Mouse (Mus musculus) embryonic stem cell, embryonic (primary cell): ENCODE data around the gene Slc11a1.

Experiments used
- CTCF ChIA-PET, 4 experiments: fragments of 300-600 bp in 2 of 4; fragments of 350-600 bp in 2 of 4; sonication (Branson Sonifier 250); formaldehyde crosslinking; loops; one replicate each; lab custom pipeline; 2022; ENCODE audit warnings: inconsistent platforms in 2 of 4; lab: Charles Lee
- POLR2A ChIA-PET, 4 experiments: fragments of 300-600 bp in 2 of 4; fragments of 350-600 bp in 2 of 4; sonication (Branson Sonifier 250); formaldehyde crosslinking; loops; one replicate each; lab custom pipeline; 2022; ENCODE audit warnings: antibody characterized with exemption in 4 of 4, inconsistent platforms in 1 of 4; lab: Charles Lee

The Slc11a1 gene

DNA sequence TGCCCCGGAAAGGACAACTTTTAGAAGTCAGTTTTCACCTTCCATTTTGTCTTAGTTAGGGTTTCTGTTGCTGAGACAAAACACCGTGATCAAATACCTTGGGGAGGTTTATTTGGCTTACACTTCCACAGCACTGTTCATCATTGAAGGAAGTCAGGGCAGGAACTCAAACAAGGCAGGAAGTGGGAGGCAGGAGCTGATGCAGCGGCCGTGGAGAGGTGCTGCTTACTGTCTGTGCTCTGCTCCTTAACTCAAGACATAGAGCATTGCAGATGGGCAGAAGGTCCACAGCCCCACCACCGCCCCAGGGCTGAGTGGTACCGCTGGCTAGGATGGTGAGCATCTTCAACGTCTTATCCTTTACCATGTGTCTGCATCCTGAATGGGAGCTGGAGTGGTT lies 33.1 kb upstream of the Slc11a1 start:
- ChIA-PET POLR2A (interaction anchor here in 2 of 4 experiments (0.5 to 3.0 kb wide), 5 partner anchors 9 to 82 kb away, joined by 3 to 13 read pairs (median 3); partner anchors contain the start of gene Catip (in 1 of the 2)), CTCF (interaction anchor here in 1 of 4 experiments (0.6 kb wide), 2 partner anchors 118 to 1110 kb away, joined by 3 read pairs; no protein-coding TSS in a partner anchor)

DNA sequence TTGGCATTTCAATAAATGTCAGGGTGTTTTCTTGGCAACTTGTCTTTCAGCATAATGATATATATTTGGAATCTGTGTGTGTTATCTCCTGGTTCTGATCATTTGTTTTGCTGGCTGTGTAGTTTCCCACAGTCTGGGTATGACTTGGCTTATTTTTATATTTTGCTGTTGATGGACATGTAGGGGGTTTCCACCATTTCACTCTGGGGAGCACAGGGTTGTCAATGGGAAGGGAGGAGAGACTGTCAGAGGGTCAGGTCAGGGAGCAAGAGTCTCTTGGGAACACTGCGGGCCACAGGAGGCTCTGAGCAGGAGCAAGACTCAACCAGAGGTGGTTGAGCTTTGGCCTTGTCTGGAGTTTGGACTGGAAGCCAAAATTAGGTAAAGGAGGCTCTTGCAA lies 32.7 kb upstream of the Slc11a1 start:
- ChIA-PET POLR2A (interaction anchor here in 2 of 4 experiments (1.4 to 3.0 kb wide), 2 partner anchors 10 to 20 kb away, joined by 4 to 13 read pairs; partner anchors contain the start of gene Catip (in 1 of the 2)), CTCF (no interaction called here)

DNA sequence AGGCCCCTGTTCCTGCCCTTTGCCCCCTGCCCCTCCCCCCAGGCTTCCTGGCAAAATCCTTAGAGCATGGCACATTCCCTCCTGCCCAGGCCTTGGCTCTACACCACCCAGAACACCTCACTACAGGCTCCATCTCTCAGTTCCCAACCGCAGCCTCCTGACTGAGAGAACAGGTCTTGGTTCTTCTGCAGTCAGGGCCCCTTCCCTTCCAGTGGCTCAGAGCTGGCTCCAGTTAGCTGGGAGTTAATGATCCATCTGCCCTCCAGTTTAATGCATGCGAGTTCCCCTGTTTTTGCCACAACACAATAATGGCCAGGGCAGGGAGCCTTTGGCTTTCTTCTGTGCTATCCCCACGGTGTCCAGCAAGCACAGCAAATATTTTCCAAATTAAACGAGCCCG lies 31.8 kb upstream of the Slc11a1 start:
- CTCF ChIA-PET: no interaction called here
- POLR2A ChIA-PET: interaction anchor here in 1 of 4 experiments (3.0 kb wide), 1 partner anchor 10 kb away, joined by 13 read pairs; no protein-coding TSS in a partner anchor

DNA sequence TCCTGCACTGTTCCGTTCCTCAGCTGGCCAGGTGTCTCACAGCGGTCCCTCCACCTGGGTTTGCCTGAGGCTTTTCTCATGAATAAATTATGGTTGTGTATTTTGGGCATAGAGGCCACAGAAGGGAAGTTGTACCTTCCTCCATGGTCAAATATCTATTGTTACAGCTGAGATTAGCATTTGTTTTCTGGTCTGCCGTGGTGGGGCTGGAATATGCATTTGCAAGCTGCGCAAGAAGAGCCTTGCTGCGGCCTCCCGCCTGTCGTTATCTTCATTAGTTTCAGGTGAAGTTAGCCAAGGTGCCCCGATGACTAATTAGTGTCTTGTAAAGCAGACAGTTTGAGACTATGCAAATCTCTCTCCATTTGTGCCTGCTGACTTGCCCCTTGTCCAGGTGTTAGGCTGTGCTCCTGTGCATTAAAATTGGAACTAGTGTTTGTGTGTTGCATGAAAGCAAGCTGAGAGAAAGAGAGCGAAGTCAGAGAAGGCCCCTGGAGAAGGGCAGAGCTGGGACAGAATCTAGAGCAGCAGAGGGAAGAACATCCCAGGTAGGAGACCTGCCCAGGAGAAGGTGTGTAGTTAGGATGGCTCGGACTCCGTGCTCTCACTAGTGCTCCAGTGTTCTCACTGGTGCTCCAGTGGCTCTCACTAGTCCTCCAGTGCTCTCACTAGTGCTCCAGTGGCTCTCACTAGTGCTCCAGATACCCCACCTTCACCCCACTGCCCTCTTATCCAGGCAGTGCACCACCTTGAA lies 30.7 kb upstream of the Slc11a1 start:
- ChIA-PET POLR2A (interaction anchor here in 2 of 4 experiments (0.9 to 1.8 kb wide), 6 partner anchors 9 to 138 kb away, joined by 3 to 8 read pairs (median 5); no protein-coding TSS in a partner anchor), CTCF (interaction anchor here in 1 of 4 experiments (1.1 kb wide), 1 partner anchor 1404 kb away, joined by 4 read pairs; no protein-coding TSS in a partner anchor)

GRCm38 (mm10) chr1:74351185-74351769 lies 23.7 kb upstream of the Slc11a1 start:
- ChIA-PET CTCF (interaction anchor here in 2 of 4 experiments (0.5 to 1.3 kb wide), 3 partner anchors 11 to 168 kb away, joined by 3 to 11 read pairs (median 4); partner anchors contain the start of gene Catip (in 1 of the 2)), POLR2A (interaction anchor here in 3 of 4 experiments (0.7 to 1.5 kb wide), 5 partner anchors 12 to 490 kb away, joined by 3 to 7 read pairs (median 4); no protein-coding TSS in a partner anchor)

DNA sequence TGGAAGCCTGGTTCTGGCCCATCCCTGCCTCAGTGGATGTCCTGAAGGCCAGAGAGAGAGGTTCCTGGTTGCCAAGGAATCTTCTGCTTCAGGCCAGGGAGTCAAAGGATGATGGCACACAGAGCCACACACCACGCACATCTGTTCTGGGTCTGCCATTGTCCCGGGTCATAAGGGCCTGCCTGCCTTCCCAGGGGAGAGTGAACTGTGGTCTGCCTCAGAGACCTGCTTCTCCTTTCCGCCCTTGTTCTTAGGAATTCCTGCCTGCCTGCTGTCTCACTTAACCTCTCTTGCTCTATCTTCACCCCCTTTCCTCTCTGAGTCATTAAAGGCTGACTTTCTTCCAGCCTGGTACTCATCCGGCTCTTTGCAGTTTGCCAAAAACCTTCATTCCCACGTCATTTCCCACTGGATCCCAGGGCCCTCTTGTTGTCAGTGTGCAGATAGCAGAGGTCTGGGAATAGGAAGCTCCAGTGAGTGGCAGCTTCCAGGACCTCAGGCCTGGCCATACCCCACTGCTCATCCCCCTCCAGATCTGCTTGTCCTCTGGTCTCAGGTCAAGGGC lies 22.4 kb upstream of the Slc11a1 start:
- ChIA-PET POLR2A (interaction anchor here in 2 of 4 experiments (1.2 to 1.4 kb wide), 2 partner anchors 9 to 146 kb away, joined by 3 to 4 read pairs; partner anchors contain the start of gene Catip (in 1 of the 2)), CTCF (interaction anchor here in 2 of 4 experiments (0.6 to 1.2 kb wide), 2 partner anchors 9 to 75 kb away, joined by 3 to 5 read pairs; partner anchors contain the start of gene Catip (in 1 of the 2))

DNA sequence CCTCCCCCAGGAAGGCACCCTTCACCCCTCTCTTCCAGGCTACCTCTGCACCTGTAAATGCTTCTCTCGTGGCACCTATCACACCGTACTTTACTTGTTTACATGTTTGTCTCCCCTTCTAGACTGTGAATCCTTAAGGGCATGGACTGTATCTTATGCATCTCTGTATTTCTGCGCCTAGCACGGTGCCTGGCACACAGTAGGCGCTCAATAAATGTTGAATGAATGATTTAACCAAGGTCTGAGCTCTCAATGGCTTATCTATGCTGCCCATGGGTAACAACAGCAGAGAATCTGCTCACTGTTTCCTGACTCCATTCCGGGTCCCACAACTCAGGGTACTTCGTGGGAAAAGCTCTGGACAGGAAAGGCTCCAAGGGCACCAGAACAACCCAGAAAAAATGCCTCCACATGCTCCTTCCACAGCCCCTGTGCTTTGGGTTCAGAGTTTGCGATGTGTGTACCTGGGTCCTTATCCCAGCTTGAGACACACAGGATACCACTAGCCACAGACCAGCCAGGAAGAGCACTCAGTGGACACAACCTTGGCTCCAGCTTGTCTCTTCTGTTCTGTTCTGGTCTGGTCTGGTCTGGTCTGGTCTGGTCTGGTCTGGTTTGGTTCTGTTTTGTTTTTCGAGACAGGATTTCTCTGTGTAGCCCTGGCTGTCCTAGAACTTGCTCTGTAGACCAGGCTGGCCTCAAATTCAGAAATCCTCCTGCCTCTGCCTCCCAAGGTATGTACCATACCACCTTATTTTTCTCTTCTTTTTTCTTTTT lies 21.4 kb upstream of the Slc11a1 start:
- ChIA-PET POLR2A (interaction anchor here in 3 of 4 experiments (0.7 to 2.6 kb wide), 11 partner anchors 8 to 242 kb away, joined by 3 to 7 read pairs (median 4); partner anchors contain the start of gene Catip (in 2 of the 3)), CTCF (interaction anchor here in 2 of 4 experiments (0.6 to 1.0 kb wide), 2 partner anchors 44 to 76 kb away, joined by 3 to 5 read pairs; no protein-coding TSS in a partner anchor)

- POLR2A ChIA-PET: interaction anchor here (0.5 to 1.9 kb wide), 12 partner anchors 16 to 95 kb away, joined by 3 to 5 read pairs (median 3); no protein-coding TSS in a partner anchor
- CTCF ChIA-PET: interaction anchor here in 1 of 4 experiments (0.7 to 0.8 kb wide), 2 partner anchors 40 to 45 kb away, joined by 3 read pairs; no protein-coding TSS in a partner anchor
Observed at GRCm38 (mm10) chr1:74357531-74357930, 17.5 kb upstream of the Slc11a1 start.

DNA sequence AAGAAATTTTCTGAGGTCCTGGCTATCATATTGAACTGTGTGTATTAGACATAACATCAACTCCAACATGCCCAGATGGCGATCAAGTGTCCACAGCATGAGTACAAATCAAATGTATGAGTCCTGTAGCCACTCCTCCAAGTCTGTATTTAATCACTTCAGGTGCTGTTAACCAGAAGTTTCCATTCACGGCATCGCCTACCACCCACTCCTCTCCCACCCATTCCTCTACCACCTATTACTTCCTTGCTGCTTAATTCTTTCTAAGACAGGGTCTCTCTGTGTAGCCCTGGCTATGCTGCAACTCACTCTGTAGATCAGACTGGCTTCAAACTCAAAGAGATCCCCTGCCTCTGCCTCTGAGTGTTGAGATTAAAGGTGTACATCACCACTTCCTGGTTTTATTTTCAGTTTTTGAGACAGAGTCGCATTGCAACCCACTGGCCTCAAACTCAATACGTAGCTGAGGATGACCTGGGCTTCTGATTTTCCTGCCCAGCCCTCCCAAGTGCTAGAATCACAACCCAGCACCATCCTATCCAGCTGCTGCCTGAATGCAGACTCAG lies 15.0 kb upstream of the Slc11a1 start:
- ChIA-PET CTCF (interaction anchor here in 1 of 4 experiments (0.5 kb wide), 1 partner anchor 458 kb away, joined by 4 read pairs; no protein-coding TSS in a partner anchor), POLR2A (interaction anchor here in 2 of 4 experiments (0.6 to 1.4 kb wide), 5 partner anchors 13 to 75 kb away, joined by 3 to 6 read pairs (median 3); partner anchors contain the start of genes Aamp (in 1 of the 2) and Pnkd (in 1 of the 2))

- CTCF ChIA-PET: interaction anchor here (0.5 to 2.4 kb wide), 64 partner anchors 8 to 460 kb away, joined by 3 to 19 read pairs (median 4); partner anchors contain the start of genes Aamp (in 3 of the 4), Pnkd (in 3 of the 4) and Ctdsp1 (in 1 of the 4)
- POLR2A ChIA-PET: interaction anchor here (0.6 to 3.5 kb wide), 27 partner anchors 8 to 155 kb away, joined by 3 to 15 read pairs (median 4); partner anchors contain the start of genes Aamp (in 2 of the 4), Pnkd (in 2 of the 4) and Slc11a1 (in 1 of the 4)
Observed at GRCm38 (mm10) chr1:74361812-74362211, 13.2 kb upstream of the Slc11a1 start, which contains the start of gene Catip. Gene Catip, plus strand, starts transcription at chr1:74362108.

GRCm38 (mm10) chr1:74362325-74363229 lies 12.4 kb upstream of the Slc11a1 start:
- ChIA-PET CTCF (interaction anchor here (0.5 to 2.4 kb wide), 65 partner anchors 7 to 955 kb away, joined by 3 to 19 read pairs (median 4); partner anchors contain the start of genes Aamp (in 3 of the 4), Pnkd (in 3 of the 4), Ctdsp1 (in 1 of the 4) and Dnpep (in 1 of the 4)), POLR2A (interaction anchor here (0.6 to 3.5 kb wide), 26 partner anchors 8 to 156 kb away, joined by 3 to 15 read pairs (median 4); partner anchors contain the start of genes Aamp (in 2 of the 4), Pnkd (in 2 of the 4) and Slc11a1 (in 1 of the 4))

DNA sequence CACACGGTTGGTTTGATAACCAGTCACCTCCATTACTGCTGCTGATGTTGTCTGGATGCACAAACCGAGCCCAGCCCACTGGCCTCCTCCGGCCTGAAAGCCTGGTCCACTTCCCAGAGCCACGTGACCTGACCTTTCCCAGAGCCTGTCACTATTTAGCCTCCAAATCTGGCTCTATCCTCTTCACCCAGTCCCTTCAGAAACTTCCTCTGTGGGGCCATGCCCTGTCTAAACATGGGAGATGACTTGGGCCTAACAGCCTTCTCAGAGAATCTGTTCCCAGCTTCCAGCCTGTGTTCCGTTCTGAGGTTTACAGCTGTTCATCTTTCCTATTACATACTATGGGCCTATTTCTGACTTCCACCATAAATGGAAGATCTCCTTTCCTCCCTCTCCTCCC lies 11.6 kb upstream of the Slc11a1 start:
- ChIA-PET POLR2A (interaction anchor here in 2 of 4 experiments (1.3 to 3.5 kb wide), 5 partner anchors 10 to 64 kb away, joined by 3 to 15 read pairs (median 4); no protein-coding TSS in a partner anchor), CTCF (interaction anchor here in 1 of 4 experiments (2.2 kb wide), 1 partner anchor 37 kb away, joined by 9 read pairs; no protein-coding TSS in a partner anchor)

GRCm38 (mm10) chr1:74364270-74364669 lies 10.7 kb upstream of the Slc11a1 start:
- ChIA-PET CTCF (interaction anchor here in 1 of 4 experiments (0.7 to 1.0 kb wide), 2 partner anchors 34 to 368 kb away, joined by 3 to 4 read pairs; no protein-coding TSS in a partner anchor), POLR2A (interaction anchor here in 2 of 4 experiments (0.5 to 3.5 kb wide), 6 partner anchors 11 to 65 kb away, joined by 3 to 15 read pairs (median 3); no protein-coding TSS in a partner anchor)

DNA sequence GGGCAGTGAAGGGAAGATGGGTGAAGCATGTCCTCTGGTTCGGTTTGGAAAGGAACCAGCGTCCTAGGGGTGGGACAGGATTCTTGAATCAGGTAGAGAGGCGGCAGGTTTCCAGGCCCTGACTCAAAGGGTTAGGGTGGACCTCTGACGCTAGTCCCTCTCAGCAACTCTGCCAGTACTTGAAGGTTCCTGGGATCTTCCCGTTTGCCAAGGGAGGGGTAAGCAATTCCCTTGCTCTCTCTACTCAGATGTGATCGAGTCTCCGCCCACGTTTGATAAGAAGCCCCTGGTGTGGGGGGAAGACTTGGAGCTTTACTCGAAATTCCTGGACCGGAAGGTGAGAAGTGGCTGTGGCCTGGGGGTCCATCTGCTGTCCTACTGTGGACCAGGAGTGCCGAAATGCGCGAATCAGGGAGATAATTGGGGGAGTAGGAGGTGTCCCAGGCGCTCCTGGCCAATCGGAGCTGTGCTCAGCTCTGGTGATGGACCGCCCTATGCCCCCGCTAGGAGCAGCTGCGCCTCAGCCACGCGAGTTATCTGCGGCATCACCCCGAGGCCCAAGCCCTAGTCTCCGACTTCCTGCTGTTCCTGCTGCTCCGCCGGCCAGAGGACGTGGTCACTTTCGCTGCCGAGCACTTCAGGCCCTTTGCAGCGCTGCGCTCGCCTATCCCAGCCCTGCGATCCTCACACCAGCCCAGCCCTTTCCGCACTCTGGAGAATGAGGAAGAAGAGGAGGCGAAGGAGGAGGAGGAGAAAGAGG lies 6.9 kb upstream of the Slc11a1 start:
- ChIA-PET POLR2A (interaction anchor here (0.6 to 2.0 kb wide), 11 partner anchors 8 to 422 kb away, joined by 3 to 12 read pairs (median 5); partner anchors contain the start of gene Ctdsp1 (in 1 of the 4)), CTCF (interaction anchor here in 3 of 4 experiments (0.6 to 1.4 kb wide), 4 partner anchors 9 to 41 kb away, joined by 3 to 4 read pairs (median 4); no protein-coding TSS in a partner anchor)
